Mouse (Mus musculus): Measurements from ENCODE around the gene Rabggta.
A peak's percentile ranks its signal among the peaks of the same experiment; 100 is the strongest.

Rabggta gene

DNA sequence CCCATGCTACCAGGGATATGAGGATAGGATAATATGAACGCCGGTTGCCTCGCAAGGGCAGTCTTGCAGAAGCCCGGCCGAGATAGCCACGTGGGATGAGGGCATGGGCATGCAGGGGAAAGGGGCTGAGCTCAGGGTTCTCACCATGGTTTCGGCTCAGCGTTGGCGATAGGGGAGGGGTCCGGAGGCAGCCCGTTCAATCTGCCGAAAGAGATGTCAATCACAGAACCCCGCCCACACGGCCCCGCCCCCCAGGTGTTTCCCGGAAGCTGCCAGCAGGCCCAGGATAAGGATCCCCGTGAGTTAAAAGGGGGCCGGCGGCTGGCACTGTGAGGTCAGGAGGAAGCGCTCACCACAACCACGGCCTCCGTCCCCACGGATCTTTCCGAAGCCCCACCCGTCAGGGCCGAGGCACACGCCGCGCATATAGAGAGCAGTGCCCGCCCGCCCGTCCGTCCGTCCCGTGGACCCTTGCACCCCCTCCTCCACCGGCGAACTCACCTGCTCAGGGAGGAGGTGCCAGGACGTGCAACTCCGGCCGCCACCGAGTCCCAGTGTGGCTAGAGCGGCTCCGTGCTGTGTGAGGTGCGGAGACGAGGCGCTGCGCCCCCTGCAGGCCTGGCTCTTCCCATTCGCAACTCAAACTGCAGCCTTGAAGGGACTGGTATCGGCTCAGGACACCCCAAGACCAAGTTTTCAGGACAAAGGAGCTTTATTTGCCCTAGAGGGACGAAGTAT lies at the start of gene Rabggta:
TSS of gene Rabggta (minus strand) at position 564 of the 738 bp plus-strand sequence.
- DNase-seq: peak; percentile 92

DNA sequence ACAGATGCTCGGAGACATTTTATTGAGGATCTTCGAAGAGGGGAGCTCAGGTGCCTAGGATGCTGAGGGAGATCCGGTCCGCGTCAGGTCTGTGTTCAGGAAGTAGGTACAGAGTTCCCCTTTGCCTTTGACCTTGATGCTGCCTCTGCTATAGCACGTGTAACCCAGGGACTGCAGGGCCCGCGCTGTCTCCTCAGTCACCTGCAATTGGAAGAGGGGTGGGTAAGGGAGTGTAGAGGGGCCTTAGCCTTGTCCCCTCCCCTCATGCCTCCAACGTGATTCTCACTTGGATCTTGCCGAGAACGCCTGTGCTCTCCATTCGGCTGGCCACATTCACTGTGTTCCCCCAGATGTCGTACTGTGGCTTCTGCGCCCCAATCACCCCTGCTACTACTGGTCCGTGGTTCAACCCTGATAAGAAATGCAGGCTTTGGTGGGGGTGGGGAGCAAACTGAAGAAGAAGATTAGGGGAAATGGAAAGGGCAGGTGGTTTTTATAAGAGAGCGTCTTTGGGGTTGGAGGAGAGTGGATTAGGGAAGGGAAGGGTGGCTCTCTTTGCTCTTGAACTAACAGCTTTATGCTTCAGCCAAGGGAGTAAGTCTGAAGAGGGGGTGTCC lies 47.1 kb upstream of the Rabggta start:
- no peak for DNase-seq

DNA sequence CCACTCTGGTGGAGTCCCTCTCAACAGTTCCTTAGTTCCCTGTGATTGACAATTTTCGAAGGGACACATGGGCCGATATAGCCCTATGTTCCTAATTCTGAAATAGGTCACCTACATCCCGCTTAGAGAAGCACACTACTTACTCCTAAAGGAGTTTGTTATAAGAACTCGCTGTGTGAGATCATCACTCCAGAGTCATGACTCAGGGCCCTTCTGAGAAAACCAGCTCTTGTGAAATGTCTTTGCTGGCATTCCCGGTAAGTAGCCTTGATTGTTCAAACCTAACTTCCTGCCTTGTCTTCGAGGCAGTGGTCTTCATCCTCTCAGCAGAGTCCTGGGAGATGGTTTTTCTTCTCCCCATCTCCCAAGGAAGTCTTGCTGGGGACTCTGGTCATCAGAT lies 46.5 kb upstream of the Rabggta start:
- DNase-seq: no peak

DNA sequence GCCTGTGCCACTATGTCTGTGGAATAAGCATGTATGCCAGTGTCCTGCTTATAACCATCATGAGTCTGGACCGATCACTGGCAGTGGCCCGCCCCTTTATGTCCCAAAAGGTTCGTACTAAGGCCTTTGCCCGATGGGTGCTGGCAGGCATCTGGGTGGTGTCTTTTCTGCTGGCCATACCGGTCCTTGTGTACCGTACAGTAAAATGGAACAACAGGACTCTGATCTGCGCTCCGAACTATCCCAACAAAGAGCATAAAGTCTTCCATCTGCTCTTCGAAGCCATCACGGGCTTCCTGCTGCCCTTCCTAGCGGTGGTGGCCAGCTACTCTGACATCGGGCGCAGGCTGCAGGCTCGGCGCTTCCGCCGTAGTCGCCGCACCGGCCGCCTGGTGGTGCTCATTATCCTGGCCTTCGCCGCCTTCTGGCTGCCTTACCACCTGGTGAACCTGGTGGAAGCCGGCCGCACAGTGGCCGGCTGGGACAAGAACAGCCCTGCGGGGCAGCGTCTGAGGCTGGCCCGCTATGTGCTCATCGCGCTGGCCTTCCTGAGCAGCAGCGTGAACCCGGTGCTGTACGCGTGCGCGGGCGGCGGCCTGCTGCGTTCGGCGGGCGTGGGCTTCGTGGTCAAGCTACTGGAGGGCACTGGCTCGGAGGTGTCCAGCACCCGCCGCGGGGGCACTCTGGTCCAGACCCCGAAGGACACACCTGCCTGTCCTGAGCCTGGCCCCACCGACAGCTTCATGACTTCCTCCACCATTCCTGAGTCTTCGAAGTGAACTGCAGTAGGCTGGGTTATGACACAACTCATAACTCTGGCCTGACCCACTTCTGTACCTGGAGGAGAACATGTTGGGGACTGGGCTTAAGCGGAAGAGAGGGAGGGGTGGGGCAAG lies 45.7 kb upstream of the Rabggta start:
- peak; percentile 74 for DNase-seq

DNA sequence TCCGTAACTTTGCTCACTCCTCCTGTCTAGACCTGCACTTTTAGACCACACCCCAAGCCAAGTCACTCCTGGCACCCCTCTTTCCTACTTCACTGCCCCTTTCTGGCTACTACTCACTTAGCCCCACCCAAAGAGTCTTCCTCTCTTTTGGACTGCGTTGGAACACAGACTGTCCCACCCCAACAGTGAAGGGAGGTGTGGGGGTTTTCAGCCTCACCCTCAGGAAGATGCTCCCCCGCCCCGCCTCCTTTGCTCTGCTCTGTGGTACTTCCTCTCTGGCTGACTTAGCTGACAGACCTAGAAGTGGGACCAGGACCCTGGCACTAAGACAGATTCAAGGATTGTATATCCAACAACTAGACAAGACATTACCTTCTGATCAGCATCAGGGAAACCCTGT lies 43.6 kb upstream of the Rabggta start, which contains the start of gene Ltb4r1:
TSS of gene Ltb4r1 (plus strand) at position 267 of the 400 bp plus-strand sequence.
- no peak for DNase-seq

DNA sequence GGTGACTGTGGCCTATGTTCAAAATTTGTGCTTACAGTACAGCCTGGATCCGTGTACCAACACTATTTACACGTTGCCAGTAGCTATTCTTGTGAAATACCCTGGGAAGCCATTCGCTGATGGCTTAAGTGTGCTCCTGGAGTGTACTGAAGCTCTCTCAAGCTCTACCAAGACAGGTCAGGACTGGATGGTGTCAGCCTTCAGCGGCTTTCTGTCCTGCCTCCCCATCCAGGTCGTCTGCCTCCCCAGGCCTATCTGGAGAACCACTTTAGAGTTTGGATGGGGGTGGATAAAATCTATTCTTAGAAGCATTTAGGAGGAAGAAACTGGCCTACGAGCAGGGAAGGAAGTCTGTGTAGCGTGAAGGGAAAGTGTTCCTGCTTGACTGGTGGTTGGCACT lies 41.1 kb upstream of the Rabggta start:
- DNase-seq: no peak

DNA sequence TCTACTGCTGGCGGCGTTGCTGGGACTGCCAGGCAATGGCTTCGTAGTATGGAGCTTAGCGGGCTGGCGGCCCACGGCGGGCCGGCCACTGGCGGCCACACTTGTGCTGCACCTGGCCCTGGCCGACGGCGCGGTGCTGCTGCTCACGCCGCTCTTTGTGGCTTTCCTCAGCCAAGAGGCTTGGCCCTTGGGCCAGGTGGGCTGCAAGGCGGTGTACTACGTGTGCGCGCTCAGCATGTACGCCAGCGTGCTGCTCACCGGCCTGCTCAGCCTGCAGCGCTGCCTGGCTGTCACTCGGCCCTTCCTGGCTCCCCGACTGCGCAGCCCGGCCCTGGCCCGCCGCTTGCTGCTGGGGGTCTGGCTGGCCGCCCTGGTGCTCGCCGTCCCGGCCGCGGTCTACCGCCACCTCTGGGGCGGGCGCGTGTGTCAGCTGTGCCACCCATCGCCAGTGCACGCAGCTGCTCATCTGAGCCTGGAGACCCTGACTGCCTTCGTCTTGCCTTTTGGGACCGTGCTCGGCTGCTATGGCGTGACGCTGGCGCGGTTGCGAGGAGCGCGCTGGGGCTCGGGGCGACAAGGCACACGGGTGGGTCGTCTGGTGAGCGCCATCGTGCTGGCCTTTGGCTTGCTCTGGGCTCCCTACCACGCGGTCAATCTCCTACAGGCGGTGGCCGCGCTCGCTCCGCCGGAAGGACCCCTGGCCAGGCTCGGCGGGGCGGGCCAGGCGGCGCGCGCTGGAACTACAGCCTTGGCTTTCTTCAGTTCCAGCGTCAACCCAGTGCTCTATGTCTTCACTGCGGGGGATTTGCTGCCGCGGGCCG lies 40.1 kb upstream of the Rabggta start:
- DNase-seq: no peak

DNA sequence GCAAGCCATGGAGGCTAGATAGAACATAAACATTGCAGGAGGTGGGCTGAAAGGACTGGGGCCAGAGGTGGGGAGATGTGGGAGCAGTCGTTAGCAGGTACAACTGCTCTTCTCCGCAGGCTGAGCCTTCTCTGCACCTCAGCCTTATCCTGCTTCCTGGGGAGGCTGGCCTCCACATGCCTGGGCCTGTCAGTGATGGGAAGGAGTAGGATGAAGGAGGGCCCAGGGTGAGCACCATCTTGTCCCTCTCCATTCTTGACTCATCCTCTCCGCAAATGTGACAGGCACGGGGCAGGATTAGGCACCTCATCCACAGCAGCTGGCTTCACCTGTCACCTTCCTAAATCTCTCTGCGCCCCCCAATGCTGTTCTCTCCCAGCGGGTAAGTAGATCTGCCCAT lies 39.1 kb upstream of the Rabggta start, which contains the start of gene Ltb4r2:
TSS of gene Ltb4r2 (plus strand) at position 266 of the 400 bp plus-strand sequence.
- DNase-seq: no peak

DNA sequence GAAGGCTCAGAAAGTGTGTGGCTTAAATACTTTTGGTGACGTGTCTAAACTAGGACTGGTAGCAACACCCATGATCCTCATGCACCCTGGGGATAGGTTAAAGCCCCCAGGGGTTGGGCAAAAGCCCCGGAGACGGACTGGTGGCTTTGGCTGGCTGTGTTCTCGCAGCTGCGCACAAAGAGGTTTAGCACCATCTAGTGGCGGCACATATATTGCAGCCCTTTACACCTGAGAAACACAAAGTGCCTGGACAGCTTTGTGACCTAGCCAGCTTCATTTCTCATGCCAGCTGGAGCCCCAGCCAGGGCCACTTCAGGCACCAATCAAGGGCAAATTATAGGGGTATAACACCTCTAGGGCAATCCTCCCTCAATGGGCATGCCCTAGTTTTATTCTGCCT lies 38.1 kb upstream of the Rabggta start:
- peak; percentile 80 for DNase-seq

DNA sequence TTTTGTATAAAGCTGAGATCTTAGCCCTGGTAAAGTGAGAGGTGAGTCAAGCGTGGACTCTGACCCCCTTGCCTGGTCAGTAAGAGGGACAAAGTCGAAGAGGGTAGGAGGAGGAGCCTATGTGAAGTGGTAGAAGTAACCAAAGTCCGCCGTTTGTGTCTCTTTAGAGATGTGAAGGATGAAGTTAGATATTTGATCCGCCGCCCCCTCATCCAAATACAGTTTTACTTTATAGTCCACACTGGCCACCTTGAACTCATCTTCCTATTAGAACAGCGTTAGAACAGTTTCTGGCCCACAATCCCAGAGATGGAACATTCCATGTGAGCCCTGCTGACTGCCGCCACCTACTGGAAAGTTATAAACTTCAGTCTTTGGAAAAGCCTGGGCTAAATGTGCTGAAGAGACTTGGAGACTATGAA lies 36.3 kb upstream of the Rabggta start, which contains the start of gene Cideb:
TSS of gene Cideb (minus strand) at position 96 of the 422 bp plus-strand sequence.
- no peak for DNase-seq

DNA sequence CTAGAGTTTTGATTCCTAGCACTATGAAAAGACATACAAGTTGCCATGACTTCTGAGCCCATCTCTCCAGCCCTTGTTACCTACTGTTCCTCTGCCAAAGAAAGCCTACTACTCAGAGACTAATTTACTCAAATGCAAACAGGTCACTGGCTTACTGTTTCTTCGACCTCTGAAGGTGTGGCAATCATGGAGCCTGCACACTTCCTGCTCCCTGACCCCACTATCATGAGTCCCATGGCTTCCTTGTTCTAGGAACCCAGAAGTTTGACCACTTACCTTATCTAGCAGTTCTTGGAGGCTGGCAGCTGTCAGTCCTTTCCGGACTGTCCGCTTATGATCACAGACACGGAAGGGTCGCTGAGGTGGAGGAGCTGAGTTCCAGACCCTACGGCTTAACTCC lies 35.5 kb upstream of the Rabggta start:
- no peak for DNase-seq

DNA sequence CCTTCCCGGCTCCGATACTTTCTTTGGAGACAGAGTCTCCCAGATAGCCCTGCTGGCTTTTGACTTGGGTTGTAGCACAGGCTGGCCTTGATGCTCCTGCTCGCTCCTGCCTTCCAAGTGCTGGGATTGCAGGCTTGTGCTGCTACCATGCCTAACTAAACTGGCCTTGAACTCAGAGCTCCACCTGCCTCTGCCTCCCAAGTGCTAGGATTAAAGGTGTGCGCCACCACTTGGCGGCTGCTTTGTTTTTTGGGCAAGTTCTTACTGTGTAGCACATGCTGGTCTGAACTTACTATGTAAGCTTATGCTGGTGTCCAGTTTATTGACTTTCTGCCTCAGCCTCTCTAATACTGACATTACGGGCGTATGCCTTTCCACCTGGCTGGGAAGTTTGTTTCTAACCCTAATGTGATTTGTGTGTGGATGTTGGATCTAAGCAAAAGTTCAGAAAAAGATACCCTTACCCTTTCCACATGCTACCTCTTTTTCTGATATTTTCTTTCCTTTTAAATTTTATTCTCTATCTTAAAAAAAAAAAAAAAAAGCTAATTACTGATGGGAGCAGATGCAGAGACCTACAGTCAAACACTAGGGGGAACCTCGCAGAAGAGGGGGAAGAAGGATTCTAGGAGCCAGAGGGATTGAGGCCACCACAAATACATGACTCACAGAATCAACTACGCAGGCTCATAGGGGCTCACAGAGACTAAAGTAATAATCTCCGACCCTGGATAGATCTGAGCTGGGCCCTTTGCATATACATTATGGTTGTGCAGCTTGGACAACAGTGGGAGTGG lies 25.2 kb upstream of the Rabggta start:
- DNase-seq: no peak

DNA sequence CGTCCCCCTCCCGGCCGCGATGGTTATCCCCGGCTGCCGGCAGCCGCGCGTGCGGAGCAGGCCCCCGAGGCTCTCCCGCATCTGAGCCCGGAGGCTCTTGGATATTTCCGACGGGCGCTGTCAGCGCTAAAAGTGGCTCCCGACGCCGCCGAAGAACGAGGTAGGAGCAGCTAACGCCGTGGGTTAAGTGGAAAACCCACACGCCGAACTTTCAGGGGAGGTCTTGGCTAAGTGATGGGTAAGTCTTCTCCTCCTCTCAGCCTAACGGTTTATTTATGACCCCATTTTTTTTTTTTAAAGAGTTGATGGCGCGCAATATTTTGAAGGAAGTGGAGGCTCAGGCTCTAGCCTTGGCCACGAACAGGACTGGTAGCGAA lies 23.8 kb upstream of the Rabggta start:
- no peak for DNase-seq

DNA sequence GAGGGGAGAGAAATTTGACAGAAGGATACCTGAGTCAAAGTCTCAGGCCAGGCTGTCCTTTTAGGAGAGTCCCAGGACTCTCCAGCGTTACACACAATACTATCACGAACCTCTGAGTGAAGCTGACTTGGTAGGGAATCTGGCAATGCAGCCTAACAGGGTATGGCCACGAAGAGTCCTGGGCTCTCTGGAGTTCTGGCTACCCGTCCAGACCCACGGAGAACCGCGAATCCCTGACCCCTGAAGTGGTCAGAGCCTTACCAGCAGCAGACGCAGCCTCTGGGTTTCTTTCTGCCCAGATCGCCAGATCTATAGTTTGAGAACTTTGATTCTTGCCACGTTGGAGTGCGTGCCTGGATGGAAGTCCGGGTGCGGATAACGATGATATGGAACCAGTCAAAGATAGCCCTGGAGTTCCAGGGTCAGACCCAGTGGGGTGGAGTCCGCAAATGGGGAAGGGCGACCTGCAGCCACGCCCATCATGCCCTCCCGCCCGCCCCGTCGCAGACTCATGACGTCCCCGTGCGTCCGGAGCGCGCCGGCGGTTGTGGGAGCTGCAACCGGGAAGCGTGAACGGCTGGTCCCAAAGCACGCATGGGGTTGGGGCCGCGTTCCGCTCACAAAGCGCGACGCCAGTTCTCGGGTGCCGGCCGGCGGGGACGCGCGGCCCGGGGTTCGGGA lies 23.3 kb upstream of the Rabggta start, which contains the start of the genes Dhrs1 and Nop9:
TSS of gene Dhrs1 (minus strand) at position 511 of the 681 bp plus-strand sequence.
TSS of gene Nop9 (plus strand) at position 514 of the 681 bp plus-strand sequence.
- DNase-seq: peak; percentile 77

DNA sequence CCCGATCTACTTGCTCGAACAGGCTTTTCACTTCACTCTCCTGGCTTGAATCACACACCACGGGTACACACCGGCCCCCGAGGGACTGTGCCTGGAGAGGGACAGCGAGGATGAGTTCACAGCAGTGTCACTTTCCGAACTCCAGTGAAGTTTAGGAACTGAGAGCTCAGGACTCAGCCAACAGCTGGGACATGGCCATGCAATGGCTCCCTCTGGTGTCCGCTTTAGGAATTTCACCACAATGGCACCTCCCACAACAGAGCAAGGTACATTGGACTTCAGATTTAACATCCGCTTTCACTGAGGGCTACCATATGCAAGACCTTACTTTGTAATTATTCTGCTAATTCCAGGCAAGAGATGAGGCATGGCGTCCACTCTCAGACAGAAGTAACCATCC lies 21.6 kb upstream of the Rabggta start:
- peak; percentile 68 for DNase-seq

DNA sequence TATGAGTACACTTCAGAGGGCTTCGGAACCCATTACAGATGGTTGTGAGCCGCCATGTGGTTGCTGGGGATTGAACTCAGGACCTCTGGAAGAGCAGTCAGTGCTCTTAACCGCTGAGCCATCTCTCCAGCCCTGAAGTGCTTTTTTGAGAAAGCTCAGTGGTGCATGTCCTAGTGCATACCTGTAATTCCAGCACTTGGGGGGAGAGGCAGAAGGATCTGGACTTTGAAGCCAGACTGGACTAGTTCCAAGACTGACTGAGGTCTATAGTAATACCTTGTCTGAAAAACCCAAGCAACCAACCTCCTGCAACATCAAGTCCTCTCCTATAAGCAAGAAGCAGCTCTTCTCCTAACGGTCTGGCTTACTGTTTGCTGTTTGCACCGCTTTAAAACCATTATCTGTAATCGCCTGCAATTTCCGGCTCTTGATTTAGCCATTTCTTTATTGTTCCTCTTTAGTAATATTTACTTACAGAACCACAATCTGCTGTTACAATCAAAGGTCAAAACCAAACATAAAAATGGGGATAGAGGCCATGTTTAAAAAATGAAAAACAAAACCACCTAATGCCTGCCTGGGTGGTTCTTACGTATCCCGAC lies 15.1 kb upstream of the Rabggta start:
- no peak for DNase-seq

DNA sequence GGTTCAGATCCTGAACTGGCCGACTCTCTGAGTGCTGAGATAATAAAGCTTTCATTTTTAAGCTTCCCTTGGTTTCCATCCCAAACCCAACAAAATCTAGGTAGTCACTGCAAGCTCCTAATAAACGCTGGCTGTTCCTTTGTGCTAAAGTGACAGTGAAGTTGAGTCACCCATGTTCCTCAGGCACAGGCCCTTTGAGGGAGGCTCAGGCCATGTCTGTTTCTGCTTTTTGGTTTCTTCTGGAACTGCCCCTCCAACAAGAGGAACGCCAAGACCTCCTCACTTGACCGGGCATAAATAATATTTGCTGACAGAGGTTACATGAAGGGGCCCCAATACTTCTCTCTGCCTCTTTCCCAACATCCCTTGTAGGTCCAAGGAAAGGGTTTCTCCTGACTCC lies 13.7 kb upstream of the Rabggta start:
- DNase-seq: no peak

DNA sequence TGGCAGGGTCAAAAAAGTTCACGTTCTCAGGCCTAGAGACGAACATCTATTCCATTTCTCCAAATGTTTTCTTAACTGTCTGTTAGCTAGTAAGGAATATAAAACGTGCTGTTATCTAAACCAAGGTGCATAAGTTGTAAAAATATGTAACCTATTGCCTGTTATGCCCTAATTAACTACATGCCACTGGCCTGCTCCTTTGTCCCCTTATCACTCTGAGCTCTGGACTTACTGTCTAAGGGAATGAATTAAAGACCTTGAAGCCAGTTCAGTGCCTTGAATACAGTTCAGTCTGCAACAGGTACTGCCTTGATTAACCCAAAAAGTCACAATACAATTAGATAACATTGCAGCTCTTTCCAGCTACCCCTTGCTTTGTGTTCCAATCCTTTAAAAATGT lies 13.3 kb upstream of the Rabggta start:
- DNase-seq: no peak

DNA sequence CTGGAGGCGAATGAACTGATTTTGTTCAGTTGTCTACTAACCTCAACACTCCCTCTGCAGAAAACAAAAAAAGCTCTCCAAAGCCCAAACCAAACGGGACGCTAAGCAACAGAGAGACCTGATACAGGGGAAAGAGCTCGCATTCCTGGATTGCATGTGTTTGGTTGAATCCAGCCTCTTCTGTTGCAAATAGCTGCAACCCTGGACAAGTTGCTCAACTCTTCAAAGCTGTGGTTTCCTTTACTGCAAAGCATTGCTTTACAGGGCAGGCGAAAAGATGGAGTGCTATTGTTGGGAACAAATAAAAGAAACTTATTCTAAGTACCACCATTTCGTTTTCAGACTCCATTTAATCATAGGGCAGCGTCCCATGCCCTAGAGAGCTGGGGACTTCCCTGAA lies 12.8 kb upstream of the Rabggta start:
- DNase-seq: no peak

DNA sequence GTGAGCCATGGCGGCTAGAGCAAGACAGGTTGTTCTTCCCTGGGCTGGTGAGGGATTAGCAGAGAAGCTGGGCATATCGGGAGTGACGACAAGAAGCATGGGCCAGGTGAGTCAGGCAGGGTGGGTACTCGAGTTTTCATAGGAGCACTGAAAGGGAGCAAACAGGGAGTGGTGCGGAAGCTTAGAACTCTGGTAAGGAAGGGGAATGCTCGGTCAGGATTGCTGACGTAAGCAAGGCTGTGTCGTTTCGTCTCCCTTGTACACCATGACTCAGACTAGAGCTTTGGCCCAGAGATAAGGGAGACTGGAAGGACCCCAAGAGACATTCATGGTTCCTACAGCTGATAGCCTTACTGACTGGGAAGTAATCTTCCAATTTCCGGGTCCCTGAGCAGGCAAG lies 11.8 kb upstream of the Rabggta start:
- no peak for DNase-seq
